Mouse (Mus musculus) liver, postnatal 0 days (tissue): ENCODE data around the gene Znrf3. TPM values are rescaled to one million over a fixed set of nuclear protein-coding genes. Genes with fewer than 3 reads are reported as not detected.

Experiments used
- ATAC-seq: fragments of 200-750 bp; cut with Nextera tagmentation; 2 replicates; pipeline ENCODE4 v1.8.0; 2017; ENCODE audit warnings: mild to moderate bottlenecking, moderate library complexity
- DNase-seq: peaks from one replicate; pipeline ENCODE4 v3.0.0-alpha.2; 2016
- H3K27ac ChIP-seq: fragments of 300-500 bp; sonication (generic); 2 replicates; pipeline ENCODE4 v1.5.1; 2014; ENCODE audit warnings: antibody characterized with exemption, moderate library complexity, mild to moderate bottlenecking, low read depth
- H3K27me3 ChIP-seq: fragments of 300-500 bp; sonication (generic); 2 replicates; pipeline ENCODE4 v1.6.1; 2014; ENCODE audit warnings: low read length, control low read depth, mixed read lengths; ENCODE audit not compliant: insufficient read depth
- H3K36me3 ChIP-seq: fragments of 300-500 bp; sonication (generic); replicated peaks from 2 replicates; pipeline ENCODE4 v1.6.1; 2014; ENCODE audit warnings: mild to moderate bottlenecking, control low read depth, low read length, moderate library complexity, mixed read lengths; ENCODE audit not compliant: insufficient read depth
- H3K4me1 ChIP-seq: fragments of 300-500 bp; sonication (generic); 2 replicates; pipeline ENCODE4 v1.6.1; 2014; ENCODE audit warnings: antibody characterized with exemption, mild to moderate bottlenecking, control low read depth; ENCODE audit not compliant: insufficient read depth
- H3K4me2 ChIP-seq: fragments of 300-500 bp; sonication (generic); 2 replicates; pipeline ENCODE4 v1.6.1; 2014; ENCODE audit warnings: low read depth, mild to moderate bottlenecking, low read length, moderate library complexity, mixed read lengths
- H3K4me3 ChIP-seq: fragments of 300-500 bp; sonication (generic); 2 replicates; pipeline ENCODE4 v1.5.1; 2014; ENCODE audit warnings: low read depth, low read length
- H3K9ac ChIP-seq: fragments of 300-500 bp; sonication (generic); replicated peaks from 2 replicates; pipeline ENCODE4 v1.6.1; 2014; ENCODE audit warnings: mild to moderate bottlenecking, moderate library complexity
- H3K9me3 ChIP-seq: fragments of 300-500 bp; sonication (generic); 2 replicates; pipeline ENCODE4 v1.6.1; 2016; ENCODE audit warnings: mild to moderate bottlenecking, control low read depth, low read length, mixed read lengths
- CTCF ChIP-seq: sonication (generic); IDR thresholded peaks from 2 replicates; pipeline ENCODE4 v1.5.1; 2016; ENCODE audit warnings: antibody characterized with exemption, low read depth
- EP300 ChIP-seq: IDR thresholded peaks from 2 replicates; pipeline ENCODE4 v1.6.1; 2016; ENCODE audit warnings: antibody characterized with exemption, low read depth, mild to moderate bottlenecking
- WGBS: fragments of 180-500 bp; shearing (Covaris S2); extraction: QIAGEN DNeasy Blood & Tissue Kit; methylation state at CpG from one replicate; pipeline ENCODE4 v1.1.7; 2014; ENCODE audit not compliant: insufficient replicate concordance; 5-methylcytosine and 5-hydroxymethylcytosine counted together
- polyA plus RNA-seq: library from polyadenylated mRNA; unstranded; fragments of >200 nt; fragmentation: Nextera tagmentation; extraction: Ambion mirVana; gene quantifications from 2 replicates; pipeline ENCODE4 v1.2.1, GENCODE M21; 2015

The Znrf3 gene
- polyA plus RNA-seq, 1 experiment from 2014 or later, result 4.5 TPM

- Histone ChIP-seq H3K9ac (no peak overlapping the region), H3K4me2 (no peak overlapping the region), H3K9me3 (no peaks in the 10 kb centered on the region), H3K27me3 (no peaks in the 10 kb centered on the region), H3K27ac (no peak overlapping the region), H3K4me1 (peaks cover 4% of the 10 kb centered on the region), H3K4me3 (no peak overlapping the region), H3K36me3 (peaks cover 8% of the 10 kb centered on the region; the same call in 1 of the 2 replicates)
- DNase-seq (no peak), ATAC-seq (no peak)
- WGBS, result 77% methylated on average over 5 of the region's 5 CpGs
- TF ChIP-seq CTCF (no peak), EP300 (no peak)
Observed at GRCm38 (mm10) chr11:5277307-5277971, 167.2 kb downstream of the Znrf3 start.

- Histone ChIP-seq H3K9ac (no peak overlapping the region), H3K36me3 (no peaks in the 10 kb centered on the region), H3K4me1 (peaks cover 15% of the 10 kb centered on the region), H3K27me3 (no peaks in the 10 kb centered on the region), H3K4me2 (no peak overlapping the region), H3K9me3 (no peaks in the 10 kb centered on the region), H3K27ac (no peak overlapping the region), H3K4me3 (no peak overlapping the region)
- no peak for TF ChIP-seq EP300
- TF ChIP-seq CTCF, result no peak
- 82% methylated on average over 4 of the region's 4 CpGs for WGBS
- ATAC-seq (no peak), DNase-seq (no peak)
Observed at GRCm38 (mm10) chr11:5275216-5275615, 169.4 kb downstream of the Znrf3 start.

GRCm38 (mm10) chr11:5272536-5273234 is 172.0 kb downstream of the Znrf3 start:
- no peaks in the 10 kb centered on the region for H3K27me3 ChIP-seq
- peaks cover 15% of the 10 kb centered on the region for H3K4me1 ChIP-seq
- no peaks in the 10 kb centered on the region for H3K9me3 ChIP-seq
- no peak overlapping the region for H3K27ac ChIP-seq
- no peak overlapping the region for H3K4me3 ChIP-seq
- H3K4me2 ChIP-seq, result no peak overlapping the region
- DNase-seq (peak; percentile 36), ATAC-seq (no peak)
- TF ChIP-seq CTCF (no peak), EP300 (no peak)
- no peak overlapping the region for H3K9ac ChIP-seq
- WGBS, result 51% methylated on average over 9 of the region's 9 CpGs
- H3K36me3 ChIP-seq, result no peaks in the 10 kb centered on the region

GRCm38 (mm10) chr11:5272066-5272360 is 172.6 kb downstream of the Znrf3 start:
- Histone ChIP-seq H3K36me3 (no peaks in the 10 kb centered on the region), H3K27ac (no peak overlapping the region), H3K9ac (no peak overlapping the region), H3K4me3 (no peak overlapping the region), H3K27me3 (no peaks in the 10 kb centered on the region), H3K4me1 (peaks cover 15% of the 10 kb centered on the region), H3K4me2 (no peak overlapping the region), H3K9me3 (no peaks in the 10 kb centered on the region)
- TF ChIP-seq CTCF (no peak), EP300 (no peak)
- DNase-seq (no peak), ATAC-seq (no peak)
- WGBS, result 67% methylated on average over 4 of the region's 4 CpGs

GRCm38 (mm10) chr11:5271274-5272065 is 173.2 kb downstream of the Znrf3 start:
- no peak overlapping the region for H3K27ac ChIP-seq
- DNase-seq, result no peak
- no peaks in the 10 kb centered on the region for H3K27me3 ChIP-seq
- no peak overlapping the region for H3K4me2 ChIP-seq
- no peaks in the 10 kb centered on the region for H3K9me3 ChIP-seq
- peaks cover 15% of the 10 kb centered on the region for H3K4me1 ChIP-seq
- ATAC-seq, result no peak
- H3K36me3 ChIP-seq, result no peaks in the 10 kb centered on the region
- no peak overlapping the region for H3K9ac ChIP-seq
- no peak overlapping the region for H3K4me3 ChIP-seq
- TF ChIP-seq CTCF (no peak), EP300 (no peak)
- WGBS, result 70% methylated on average over 9 of the region's 9 CpGs

- Histone ChIP-seq H3K4me2 (no peak overlapping the region), H3K9me3 (no peaks in the 10 kb centered on the region), H3K9ac (no peak overlapping the region), H3K27me3 (no peaks in the 10 kb centered on the region), H3K4me1 (peaks cover 15% of the 10 kb centered on the region), H3K36me3 (no peaks in the 10 kb centered on the region), H3K4me3 (no peak overlapping the region), H3K27ac (no peak overlapping the region)
- ATAC-seq (peak; percentile 93), DNase-seq (peak; percentile 25)
- no peak; the same call in 1 of the 2 replicates for TF ChIP-seq EP300
- 64% methylated on average over 8 of the region's 8 CpGs for WGBS
Observed at GRCm38 (mm10) chr11:5269846-5270461, 174.7 kb downstream of the Znrf3 start.
